Mouse (Mus musculus) limb, embryonic 14.5 days (tissue): ENCODE measurements around the gene Ano10. TPM values are rescaled to one million over a fixed set of nuclear protein-coding genes. Genes with fewer than 3 reads are reported as not detected.

Experiments used
- ATAC-seq: fragments of 200-750 bp; cut with Nextera tagmentation; 2 replicates; pipeline ENCODE4 v1.8.0; 2017; ENCODE audit warnings: low read depth, moderate number of reproducible peaks, moderate TSS enrichment; ENCODE audit not compliant: low FRiP score
- DNase-seq: peaks from one replicate; pipeline ENCODE4 v3.0.0-alpha.2; 2015; ENCODE audit warnings: low spot score
- H3K27ac ChIP-seq: fragments of 300-500 bp; sonication (generic); replicated peaks from 2 replicates; pipeline ENCODE4 v1.5.1; 2014; ENCODE audit warnings: low read depth, mild to moderate bottlenecking, low read length, moderate library complexity, mixed read lengths
- H3K27me3 ChIP-seq: fragments of 300-500 bp; sonication (generic); 2 replicates; pipeline ENCODE4 v1.6.1; 2014; ENCODE audit warnings: low read length, mixed read lengths; ENCODE audit not compliant: control insufficient read depth, insufficient read depth
- H3K36me3 ChIP-seq: fragments of 300-500 bp; sonication (generic); 2 replicates; pipeline ENCODE4 v1.6.1; 2014; ENCODE audit warnings: mild to moderate bottlenecking, low read length, moderate library complexity, mixed read lengths; ENCODE audit not compliant: control insufficient read depth, insufficient read depth
- H3K4me1 ChIP-seq: fragments of 300-500 bp; sonication (generic); 2 replicates; pipeline ENCODE4 v1.6.1; 2014; ENCODE audit warnings: antibody characterized with exemption, low read length, mixed read lengths; ENCODE audit not compliant: control insufficient read depth, insufficient read depth
- H3K4me2 ChIP-seq: fragments of 300-500 bp; sonication (generic); replicated peaks from 2 replicates; pipeline ENCODE4 v1.6.1; 2014; ENCODE audit warnings: low read depth, mild to moderate bottlenecking, low read length, moderate library complexity; ENCODE audit not compliant: severe bottlenecking
- H3K4me3 ChIP-seq: fragments of 300-500 bp; sonication (generic); replicated peaks from 2 replicates; pipeline ENCODE4 v1.5.1; 2014; ENCODE audit warnings: low read length
- H3K9ac ChIP-seq: fragments of 300-500 bp; sonication (generic); 2 replicates; pipeline ENCODE4 v1.6.1; 2014; ENCODE audit warnings: mild to moderate bottlenecking, low read depth, low read length, moderate library complexity; ENCODE audit not compliant: severe bottlenecking
- H3K9me3 ChIP-seq: fragments of 300-500 bp; sonication (generic); 2 replicates; pipeline ENCODE4 v1.6.1; 2016; ENCODE audit warnings: low read length; ENCODE audit not compliant: control insufficient read depth
- POLR2A ChIP-seq: fragments of 200-500 bp; IDR thresholded peaks from 2 replicates; pipeline ENCODE4 v1.8.0; 2012; ENCODE audit warnings: inconsistent platforms, mild to moderate bottlenecking, moderate library complexity, borderline replicate concordance; ENCODE audit not compliant: insufficient read depth, insufficient read length; ENCODE audit errors: extremely low read depth
- WGBS: fragments of 180-500 bp; shearing (Covaris S2); extraction: QIAGEN DNeasy Blood & Tissue Kit; methylation state at CpG from one replicate; pipeline ENCODE4 v1.1.7; 2014; 5-methylcytosine and 5-hydroxymethylcytosine counted together
- polyA plus RNA-seq, 2 experiments: library from polyadenylated mRNA; depleted of rRNA in 1 of 2; stranded (reverse) in 1 of 2; unstranded in 1 of 2; fragments of >200 nt; fragmentation: Nextera tagmentation in 1 of 2; extraction: Ambion mirVana in 1 of 2; gene quantifications; 2 replicates each; pipeline versions ENCODE4 v1.2.1 to v1.2.3; 2012 to 2014

Gene Ano10
- polyA plus RNA-seq, 2 experiments = 34.4 to 49.4 TPM

GRCm38 (mm10) chr9:122157079-122157441, 137.2 kb downstream of the Ano10 start:
- TF ChIP-seq POLR2A = no peak
- Histone ChIP-seq H3K9me3 (no peaks in the 10 kb centered on the region), H3K4me1 (no peaks in the 10 kb centered on the region), H3K4me2 (no peak overlapping the region), H3K27ac (no peak overlapping the region), H3K36me3 (peaks cover 30% of the 10 kb centered on the region), H3K9ac (no peak overlapping the region), H3K4me3 (no peak overlapping the region), H3K27me3 (no peaks in the 10 kb centered on the region)
- ATAC-seq (no peak), DNase-seq (no peak)
- WGBS = 94% methylated on average over 14 of the region's 14 CpGs

GRCm38 (mm10) chr9:122156389-122157078, 137.7 kb downstream of the Ano10 start:
- Histone ChIP-seq H3K36me3 (peaks cover 30% of the 10 kb centered on the region), H3K4me1 (no peaks in the 10 kb centered on the region), H3K27me3 (no peaks in the 10 kb centered on the region), H3K4me2 (no peak overlapping the region), H3K9me3 (no peaks in the 10 kb centered on the region), H3K27ac (no peak overlapping the region), H3K4me3 (no peak overlapping the region), H3K9ac (no peak overlapping the region)
- ATAC-seq (no peak), DNase-seq (no peak)
- 86% methylated on average over 5 of the region's 5 CpGs for WGBS
- TF ChIP-seq POLR2A = no peak

GRCm38 (mm10) chr9:122155193-122155592, 139.0 kb downstream of the Ano10 start:
- no peak overlapping the region for H3K27ac ChIP-seq
- no peaks in the 10 kb centered on the region for H3K4me1 ChIP-seq
- ATAC-seq (no peak), DNase-seq (no peak)
- no peaks in the 10 kb centered on the region for H3K27me3 ChIP-seq
- no peak overlapping the region for H3K4me3 ChIP-seq
- no peak for TF ChIP-seq POLR2A
- H3K36me3 ChIP-seq = peaks cover 20% of the 10 kb centered on the region
- H3K9ac ChIP-seq = no peak overlapping the region
- 86% methylated on average over 1 of the region's 1 CpGs for WGBS
- no peak overlapping the region for H3K4me2 ChIP-seq
- H3K9me3 ChIP-seq = no peaks in the 10 kb centered on the region

- Histone ChIP-seq H3K36me3 (peaks cover 19% of the 10 kb centered on the region), H3K27me3 (no peaks in the 10 kb centered on the region), H3K27ac (no peak overlapping the region), H3K9ac (no peak overlapping the region), H3K9me3 (no peaks in the 10 kb centered on the region), H3K4me1 (no peaks in the 10 kb centered on the region), H3K4me2 (no peak overlapping the region), H3K4me3 (no peak overlapping the region)
- ATAC-seq (no peak), DNase-seq (no peak)
- 88% methylated on average over 3 of the region's 3 CpGs for WGBS
- TF ChIP-seq POLR2A = no peak
These were observed 140.8 kb downstream of the Ano10 start for GRCm38 (mm10) chr9:122153436-122153835.

GRCm38 (mm10) chr9:122152501-122152900, 141.7 kb downstream of the Ano10 start:
- TF ChIP-seq POLR2A = no peak
- 73% methylated on average over 1 of the region's 1 CpGs for WGBS

More at GRCm38 (mm10) chr9:122152501-122152900, 141.7 kb downstream of the Ano10 start:
- Histone ChIP-seq H3K4me3 (no peak overlapping the region), H3K36me3 (peaks cover 14% of the 10 kb centered on the region), H3K9me3 (no peaks in the 10 kb centered on the region), H3K4me2 (no peak overlapping the region), H3K9ac (no peak overlapping the region), H3K4me1 (no peaks in the 10 kb centered on the region), H3K27ac (no peak overlapping the region), H3K27me3 (no peaks in the 10 kb centered on the region)
- ATAC-seq = no peak
- DNase-seq = no peak
